Mouse (Mus musculus) fibroblast of lung, adult 2 months (primary cell): ENCODE measurements around the gene Zfp704.

Experiments used
- DNase-seq: peaks from one replicate; pipeline ENCODE4 v3.0.0-alpha.2; 2011; ENCODE audit warnings: low read depth

Gene Zfp704

DNA sequence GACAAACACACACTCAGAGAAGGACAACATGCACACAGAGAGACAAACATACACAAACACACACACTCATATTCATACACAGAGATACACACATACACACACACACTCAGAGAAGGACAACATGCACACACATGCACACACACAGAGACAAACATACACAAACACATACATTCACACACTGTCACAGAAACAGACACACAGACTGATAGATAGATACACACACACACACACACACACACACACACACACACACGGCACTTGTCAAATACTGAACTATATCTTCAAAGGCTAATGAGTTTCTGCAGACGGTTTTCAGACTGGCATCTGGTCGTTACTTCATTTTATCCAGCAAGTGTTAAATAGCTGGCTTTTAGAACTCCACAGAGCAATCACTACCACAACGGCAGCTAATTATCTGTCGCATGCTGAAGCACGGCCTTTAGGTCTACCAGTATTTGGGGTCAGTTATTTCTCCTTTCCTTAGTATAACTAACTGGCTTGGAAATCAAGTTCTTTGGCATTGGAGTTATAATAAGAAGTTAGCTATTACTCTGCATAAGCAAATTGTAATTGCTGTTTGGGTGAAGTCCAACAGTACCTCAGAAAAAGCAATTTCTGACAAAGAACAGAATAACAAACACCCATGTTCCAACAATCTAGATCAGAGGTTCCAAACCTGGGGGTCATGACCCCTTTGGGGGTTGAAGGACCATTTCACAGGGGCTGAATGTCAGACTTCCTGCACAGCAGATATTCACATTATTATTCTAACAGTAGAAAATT is 51.9 kb downstream of the Zfp704 start:
- no peak for DNase-seq

DNA sequence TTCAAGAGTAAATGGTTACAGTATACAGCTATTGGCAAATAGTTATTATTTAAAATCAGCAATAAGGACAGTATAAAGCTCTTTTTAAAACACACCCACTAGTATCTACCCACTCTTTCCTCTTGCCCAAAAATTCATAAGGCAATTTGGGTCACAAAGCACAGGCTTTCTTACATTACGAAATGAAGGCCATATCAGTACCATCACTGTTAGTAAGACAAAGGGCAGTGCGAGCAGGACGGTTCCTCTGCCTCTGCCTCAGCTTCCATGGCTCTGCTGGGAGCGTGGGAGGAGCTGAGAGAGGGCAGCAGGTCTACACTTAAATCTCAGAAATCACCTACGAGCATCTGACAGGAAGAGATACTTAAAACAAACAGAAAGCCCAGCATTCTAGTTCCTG is 53.7 kb downstream of the Zfp704 start:
- DNase-seq = no peak

DNA sequence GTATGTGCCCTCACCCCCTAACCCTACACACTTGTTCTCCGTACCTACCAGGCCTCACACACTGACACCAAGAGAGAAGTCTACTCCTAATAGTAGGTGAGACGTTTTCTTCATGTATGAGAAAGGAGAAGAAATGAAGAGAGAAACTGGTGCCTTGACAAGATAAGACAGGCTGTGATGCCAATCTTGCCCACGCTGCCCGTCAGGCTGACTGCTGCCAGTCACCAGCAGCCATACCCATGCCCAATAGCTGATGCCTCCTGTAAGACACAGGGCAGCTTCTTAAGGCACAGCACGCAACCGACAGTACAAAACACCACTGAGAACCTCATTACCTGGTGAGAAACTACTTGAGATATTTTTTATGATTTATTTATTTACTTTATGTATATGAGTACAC is 55.0 kb downstream of the Zfp704 start:
- DNase-seq = no peak

DNA sequence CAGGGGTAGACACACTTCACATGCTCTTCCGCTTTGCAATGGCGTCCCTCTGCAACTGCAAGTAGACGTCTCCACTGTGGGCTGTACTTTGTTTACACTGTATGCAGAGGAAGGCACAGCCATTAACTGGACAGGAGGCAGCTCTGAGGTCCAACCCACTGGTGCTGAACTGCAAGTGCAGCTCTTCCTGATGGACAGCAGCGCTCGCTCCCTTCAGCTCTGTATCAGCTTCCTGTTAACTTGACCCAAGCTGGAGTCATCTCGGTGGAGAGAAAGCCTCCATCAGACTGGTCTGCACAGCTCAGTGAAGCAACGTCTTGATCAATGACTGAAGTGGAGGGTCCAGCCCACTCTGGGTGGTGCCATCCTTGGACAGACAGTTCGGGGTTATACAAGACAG is 57.6 kb downstream of the Zfp704 start:
- no peak for DNase-seq

DNA sequence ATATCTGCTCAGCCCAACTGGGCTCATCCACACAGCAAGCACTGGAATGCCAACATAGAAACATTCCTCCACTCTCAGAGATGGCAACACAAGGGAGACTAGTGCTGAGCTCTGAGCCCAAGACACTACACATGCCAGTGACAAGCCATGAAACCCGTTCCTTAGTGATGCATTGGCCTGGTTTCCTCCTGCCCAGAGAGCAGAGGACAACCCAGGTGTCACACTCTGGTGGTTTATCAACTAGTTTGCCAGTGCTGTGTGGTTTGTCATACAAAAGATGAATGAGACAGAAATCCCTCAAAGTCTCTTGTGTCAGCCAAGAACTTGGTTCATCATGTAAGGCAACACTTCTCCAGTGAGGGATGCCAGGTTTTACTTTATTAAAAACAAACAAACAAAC is 59.0 kb downstream of the Zfp704 start:
- no peak for DNase-seq

DNA sequence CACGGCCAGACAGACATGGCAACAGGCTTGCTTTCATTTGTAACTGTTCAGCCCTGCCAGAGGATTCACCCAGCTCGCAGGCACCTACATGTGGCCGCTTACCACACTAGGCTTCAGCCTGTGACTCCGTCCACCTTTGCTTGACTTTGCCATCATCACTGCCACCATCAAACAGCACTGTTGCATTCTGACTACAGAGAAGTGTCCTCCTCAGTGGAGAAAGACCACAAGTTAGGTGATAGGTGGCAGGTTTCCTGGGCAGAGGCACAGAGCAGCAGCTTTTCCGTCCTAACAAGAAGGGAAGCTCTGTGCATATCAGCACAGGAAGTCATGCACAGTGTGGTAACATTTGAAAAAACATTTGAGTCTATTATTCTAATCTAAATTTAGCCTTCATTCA is 60.1 kb downstream of the Zfp704 start:
- no peak for DNase-seq

DNA sequence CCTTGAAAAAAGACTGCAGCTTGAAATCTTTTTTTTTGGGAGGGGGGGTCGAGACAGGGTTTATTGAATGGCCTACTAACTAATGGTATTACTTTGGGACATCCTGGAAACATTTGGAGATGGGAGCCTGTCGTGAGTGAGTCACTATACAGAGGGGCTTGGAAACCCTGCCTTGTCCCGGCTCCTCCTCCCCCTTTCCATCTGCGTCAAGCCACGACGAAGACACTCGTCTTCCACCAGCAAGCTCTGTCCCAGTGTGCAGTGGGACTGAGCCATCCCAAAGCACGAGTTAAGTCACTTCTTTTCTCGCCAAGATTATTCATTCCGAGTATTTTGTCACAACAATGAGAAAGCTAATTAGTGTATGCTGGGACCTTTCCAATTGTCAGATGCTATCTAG is 61.7 kb downstream of the Zfp704 start:
- no peak for DNase-seq

DNA sequence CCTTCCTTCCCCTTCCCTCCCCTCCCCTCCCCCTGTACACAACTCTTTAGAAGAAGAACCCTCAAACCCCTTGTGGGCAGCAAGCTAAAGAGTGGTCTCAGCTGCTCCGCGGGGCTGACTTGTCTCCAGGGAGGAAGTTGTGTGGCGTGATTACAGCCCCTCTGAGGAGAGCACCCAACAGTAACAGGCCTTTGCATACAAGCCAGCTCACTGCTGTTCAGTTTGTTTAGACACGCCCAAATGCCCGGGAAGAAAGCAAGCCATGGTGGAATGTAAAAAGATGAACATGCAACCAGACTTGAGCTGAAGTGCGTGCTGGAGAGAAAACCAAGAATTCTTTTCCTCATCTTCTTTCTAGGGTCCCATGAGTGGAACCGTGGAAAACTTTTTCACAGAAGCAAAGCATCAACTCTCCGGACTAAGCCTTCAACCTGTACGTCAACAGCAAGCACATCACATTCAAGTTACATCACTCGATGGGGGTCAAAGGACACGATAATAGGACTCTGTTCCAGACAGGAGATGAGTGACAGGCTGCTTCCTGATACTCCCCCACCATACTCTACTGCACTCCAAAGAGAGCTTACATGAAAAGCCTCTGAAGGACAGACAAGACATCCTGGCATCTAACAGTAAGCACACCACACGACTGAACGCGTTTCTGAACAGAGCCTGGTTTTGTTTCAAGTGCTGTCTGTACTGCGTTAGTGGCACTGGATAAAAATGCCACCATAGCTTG is 62.8 kb downstream of the Zfp704 start:
- no peak for DNase-seq

DNA sequence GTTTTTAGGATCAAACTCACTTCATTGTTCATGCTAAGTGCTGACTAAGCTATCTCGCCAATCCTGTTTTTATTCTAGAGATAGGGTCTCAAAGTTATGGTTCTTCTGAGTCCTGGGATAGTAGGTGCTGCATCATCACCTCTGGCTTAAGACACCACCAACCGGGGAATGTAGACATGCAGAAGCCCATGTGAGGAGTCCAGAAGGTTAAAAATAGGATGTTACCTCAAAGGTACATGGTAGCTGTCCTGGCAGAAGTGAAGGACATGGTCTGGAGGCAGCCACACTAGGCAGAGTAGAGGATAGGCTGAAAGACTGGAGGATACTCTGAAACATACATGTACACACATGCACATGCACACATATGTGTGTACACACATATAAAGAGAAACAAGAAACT is 65.5 kb downstream of the Zfp704 start:
- DNase-seq = no peak

DNA sequence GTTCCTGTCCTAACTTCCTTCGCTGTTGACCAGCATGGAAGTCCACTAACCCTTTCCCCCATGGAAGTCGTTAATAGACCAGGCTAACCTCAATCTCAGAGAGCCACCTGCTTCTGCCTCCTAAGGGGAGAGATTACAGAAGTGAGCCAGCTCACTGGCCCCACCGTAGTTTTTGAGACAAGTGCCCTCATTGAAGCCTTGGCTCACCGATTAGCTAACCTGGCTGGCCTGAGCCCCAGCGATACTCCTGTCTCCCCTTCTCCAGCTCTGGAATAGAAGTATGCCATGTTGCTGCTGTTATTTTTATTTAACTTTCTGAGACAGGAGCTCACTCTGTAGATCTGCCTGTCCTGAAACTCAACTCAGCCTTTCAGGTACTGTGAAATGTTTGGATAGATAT is 66.0 kb downstream of the Zfp704 start:
- DNase-seq = no peak

DNA sequence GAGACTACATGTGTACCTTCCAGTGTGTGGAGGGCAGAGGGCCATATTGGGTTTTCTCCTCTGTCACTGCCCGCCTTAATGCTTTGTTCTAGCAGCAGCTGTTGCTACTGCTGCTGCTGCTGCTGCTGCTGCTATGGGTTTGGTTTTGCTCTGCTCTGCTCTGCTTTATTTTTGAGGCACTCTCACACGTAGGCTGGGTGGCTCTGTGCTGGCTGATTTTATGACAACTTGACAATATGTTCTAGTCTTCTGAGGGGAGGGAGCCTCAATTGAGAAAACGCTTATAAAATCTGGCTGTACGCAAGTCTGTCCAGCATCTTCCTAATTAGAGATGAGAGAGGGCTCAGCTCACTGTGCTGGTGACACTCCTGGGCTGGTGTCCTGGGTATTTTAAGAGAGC is 66.4 kb downstream of the Zfp704 start:
- DNase-seq = no peak

DNA sequence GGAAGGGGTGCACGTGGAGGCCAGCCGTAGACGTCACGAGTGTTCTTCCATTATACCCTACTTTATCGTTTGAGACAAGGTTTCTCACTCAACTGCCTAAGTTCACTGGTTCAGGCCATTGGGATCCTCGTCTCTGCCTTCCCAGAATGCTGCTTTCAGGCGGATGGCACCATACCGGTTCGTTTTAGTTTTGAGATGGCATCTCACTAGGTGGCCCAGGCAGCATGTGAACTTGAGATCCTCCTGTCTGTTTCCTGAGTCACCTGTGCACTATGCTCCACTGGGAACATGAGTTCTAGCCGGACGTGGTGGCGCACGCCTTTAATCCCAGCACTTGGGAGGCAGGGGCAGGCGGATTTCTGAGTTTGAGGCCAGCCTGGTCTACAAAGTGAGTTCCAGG is 68.3 kb downstream of the Zfp704 start:
- DNase-seq = no peak

DNA sequence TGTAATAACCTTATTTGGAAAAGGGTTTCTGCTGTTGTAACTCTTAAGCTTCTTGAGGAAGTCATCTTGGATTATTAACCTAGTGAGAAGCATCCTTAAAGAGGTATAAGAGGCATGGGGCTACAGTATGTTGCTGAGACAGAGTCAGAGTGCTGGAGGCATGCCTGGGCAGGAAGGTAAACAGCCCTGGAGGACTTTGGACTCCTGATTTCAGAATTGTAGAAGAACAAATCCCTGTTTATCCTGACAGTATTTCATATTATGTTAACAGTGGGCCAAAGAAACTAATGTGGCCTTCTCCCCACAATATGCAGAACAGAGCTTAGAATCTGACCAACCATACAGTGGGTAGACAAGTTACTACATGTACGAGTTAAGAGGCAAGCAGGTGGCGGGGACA is 71.4 kb downstream of the Zfp704 start:
- no peak for DNase-seq

DNA sequence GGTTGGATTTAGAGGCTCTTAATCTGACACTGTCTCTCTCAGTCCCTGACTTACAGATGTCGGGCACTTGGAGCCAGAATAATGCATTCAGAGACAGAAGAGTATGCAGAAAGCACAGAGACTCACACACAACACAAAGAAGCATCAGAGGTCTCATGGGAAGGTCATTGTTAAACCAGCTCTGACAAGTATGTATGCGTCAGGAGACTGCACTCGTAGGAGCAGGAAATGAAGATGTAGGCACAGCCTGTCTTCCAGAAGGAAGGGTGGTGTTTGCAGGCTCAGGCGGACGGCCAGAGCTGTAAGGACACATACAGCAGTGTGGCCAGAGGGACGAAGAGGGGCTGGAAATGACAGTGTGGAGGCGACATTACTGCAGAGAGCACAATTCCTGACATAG is 72.0 kb downstream of the Zfp704 start:
- DNase-seq = no peak

DNA sequence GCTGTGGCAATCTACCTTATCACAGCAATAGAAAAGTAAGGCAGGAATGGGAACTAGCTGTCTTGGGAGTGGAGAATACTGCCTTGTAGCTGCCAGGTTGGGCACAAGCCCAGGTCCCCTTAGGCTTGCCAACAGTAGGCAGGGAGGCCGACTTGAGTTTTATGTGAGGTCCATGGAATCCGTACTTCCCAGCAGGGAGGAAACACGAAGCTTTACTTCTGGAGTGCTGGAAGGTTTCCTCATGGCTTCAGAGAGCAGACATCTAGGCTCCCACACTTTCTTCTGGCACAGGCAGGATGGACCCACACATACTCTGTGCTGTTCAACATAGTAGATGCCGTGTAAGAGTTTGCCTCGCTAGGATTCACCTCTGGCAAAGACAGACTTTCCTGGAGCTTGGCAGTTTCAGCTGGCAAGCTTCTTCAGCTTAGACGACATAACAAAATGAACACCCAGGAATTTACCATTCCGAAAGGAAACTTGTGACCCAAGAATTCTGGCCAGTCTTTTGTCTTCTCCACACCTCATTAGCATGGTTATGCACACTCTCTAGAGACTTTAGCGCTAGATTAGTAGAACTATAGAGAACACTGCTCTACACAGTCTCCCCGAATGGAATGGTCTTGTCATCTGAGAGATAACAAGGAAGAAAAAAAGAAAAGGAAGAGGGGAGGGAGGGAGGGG is 79.6 kb downstream of the Zfp704 start:
- no peak for DNase-seq

DNA sequence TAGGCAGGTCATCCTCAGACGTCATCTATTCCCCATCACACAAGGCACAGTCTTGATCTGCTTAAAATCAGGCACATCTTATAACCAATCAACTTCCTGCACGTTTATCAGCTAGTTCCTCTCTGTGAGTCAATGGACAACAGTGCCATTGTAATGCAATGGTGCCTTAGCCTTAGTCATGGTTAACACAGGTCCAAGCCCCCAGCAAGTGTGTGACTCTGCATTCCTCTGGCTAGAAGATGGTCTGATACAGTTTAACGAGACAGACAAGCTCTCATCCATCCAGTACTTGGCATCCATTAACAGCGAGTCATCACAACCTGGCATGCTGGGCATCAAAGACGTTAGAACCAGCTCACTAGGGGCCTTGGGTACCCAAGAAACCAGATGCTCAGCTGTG is 85.5 kb downstream of the Zfp704 start:
- no peak for DNase-seq

DNA sequence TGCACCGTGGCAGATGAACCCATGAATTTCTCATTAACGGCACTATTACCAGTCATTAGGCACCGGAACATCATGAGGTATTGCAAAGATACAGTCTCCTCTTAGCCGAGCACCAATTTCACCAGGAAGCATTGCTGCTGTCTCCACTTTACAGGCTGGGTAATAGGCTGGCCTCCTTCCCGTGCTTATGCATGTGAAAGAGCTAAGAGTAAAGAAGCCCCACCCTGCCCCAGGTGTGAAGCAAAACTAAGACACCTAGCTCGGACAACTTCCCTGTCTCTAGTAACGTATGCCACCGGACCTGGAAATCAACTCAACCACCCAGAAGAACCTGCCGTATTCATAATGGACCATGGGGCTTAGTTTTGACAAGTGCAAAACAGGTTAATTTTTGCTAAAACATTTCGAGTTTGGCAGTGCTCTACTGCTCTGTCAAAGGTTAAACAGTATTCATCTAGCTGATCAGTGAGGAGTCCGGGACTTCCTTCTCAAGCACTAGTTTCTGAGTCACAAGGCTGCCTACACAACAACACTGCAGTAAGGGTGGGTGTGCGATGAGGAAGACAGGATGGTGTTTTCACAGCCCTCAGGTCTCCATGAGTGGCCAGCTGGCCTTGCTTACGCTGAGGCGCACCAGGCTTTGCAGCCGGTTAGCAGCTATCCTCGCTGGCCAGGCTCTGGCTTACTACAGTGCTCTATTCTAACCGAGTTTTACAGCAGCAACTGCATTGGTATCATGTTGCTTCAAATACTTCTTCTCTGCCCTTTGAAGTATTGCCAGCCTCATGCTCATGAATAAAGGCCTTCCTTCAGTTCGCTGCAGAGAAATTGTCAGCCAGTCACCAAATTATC is 86.6 kb downstream of the Zfp704 start:
- DNase-seq = no peak

DNA sequence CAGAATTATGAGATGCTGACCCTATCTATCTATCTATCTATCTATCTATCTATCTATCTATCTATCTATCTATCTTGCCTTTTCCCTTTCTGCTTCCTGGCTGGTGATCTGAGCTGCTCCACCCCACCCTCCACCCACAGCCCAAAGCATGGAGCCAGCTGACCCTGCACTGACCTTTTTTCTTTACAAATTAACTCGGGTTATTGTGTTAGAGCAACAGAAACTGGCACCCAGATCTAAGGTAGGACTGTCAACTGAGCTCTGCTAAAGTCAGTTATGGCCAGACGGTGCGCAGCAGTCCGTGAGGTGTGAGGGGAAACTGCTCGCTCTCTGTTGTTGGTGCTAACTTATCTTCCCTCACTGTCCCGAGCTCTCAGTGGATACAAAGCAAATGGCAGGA is 87.9 kb downstream of the Zfp704 start:
- no peak for DNase-seq

DNA sequence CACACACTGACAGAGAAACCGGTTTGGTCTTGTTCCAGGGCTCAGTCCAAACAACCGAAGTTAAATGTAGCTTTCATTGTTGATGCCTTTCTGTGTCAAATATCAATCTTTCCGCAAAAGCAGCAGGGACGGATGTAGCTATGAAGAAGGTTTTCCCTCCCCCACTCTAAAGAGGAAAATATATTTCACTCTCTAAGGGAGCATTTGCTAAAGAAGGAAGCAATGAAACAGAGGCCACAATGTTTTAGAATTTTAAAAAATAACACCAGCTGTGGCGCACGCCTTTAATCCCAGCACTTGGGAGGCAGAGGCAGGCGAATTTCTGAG is 89.2 kb downstream of the Zfp704 start:
- no peak for DNase-seq

DNA sequence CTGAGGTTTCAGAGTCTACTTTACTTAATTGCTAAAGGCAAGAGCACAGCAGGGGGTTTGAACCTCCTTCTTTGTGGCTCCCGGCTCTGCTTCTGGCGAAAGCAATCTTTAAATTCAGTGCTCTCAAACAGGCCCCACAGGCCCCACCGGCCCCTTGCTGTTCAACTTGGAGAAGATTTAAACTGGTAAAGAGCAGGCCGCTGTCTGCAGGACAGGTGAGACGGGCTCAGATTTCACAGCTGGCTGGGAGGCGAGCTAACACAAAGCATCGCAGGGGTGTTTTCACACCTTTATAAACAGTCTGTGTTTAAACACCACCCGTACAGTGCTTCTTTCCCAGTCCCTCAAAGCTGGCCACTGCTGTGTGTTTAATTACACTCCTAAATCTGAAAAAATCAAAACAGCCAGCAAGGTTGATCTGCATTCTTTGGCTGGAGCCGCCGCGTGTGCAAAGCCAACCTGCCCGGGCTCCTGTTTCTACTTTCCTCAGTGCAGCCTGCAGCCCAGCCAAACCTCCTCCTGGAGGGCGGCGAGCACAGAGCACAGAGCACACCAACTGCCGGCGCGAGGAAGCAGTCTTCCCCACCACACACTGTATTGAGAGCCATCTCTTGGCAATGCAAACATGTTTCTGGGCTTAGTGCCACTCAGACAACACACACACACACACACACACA is 89.7 kb downstream of the Zfp704 start:
- DNase-seq = no peak

DNA sequence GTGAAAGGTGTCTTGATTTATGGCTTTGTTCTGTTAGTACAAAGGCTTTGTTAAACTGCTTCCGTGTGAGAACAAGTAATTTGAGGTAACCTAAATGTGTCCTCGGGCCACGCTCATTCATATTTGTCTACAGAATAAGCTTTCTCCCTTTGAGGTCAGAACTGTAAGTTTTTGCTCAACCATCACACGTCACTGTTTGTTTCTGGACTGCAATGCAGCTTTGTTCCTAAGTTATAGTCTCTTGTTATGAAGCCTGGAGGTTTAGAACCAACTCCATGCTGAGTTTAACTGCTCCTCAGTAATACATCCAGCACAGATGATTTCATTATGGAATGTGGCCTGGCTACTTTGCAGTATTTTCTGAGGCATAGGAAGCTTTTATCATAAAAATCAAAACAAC is 90.4 kb downstream of the Zfp704 start:
- DNase-seq = no peak

DNA sequence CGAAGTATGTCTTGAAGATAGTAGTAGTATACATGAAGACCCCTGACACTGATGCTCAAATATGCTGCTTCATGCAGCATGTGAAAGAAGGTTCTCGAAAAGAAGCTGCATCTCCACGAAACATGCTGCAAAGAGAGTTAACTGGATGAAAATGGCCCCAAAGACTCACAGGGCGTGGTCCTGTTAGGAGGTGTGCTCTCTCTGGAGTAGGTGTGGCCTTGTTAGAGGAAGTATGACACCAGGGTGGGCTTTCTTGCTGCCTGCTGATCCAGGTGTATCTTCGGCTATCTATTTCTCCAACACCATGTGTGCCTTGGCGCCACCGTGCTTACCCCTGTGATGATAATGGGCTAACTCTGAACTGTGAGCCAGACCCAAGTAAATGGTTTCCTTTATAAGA is 90.9 kb downstream of the Zfp704 start:
- no peak for DNase-seq
